Mouse (Mus musculus) heart, embryonic 13.5 days (tissue): ENCODE measurements around the gene Ppil3. TPM values are rescaled to one million over a fixed set of nuclear protein-coding genes. Genes with fewer than 3 reads are reported as not detected.
A peak's percentile ranks its signal among the peaks of the same experiment; 100 is the strongest.

Experiments used
- ATAC-seq: fragments of 200-750 bp; cut with Nextera tagmentation; 2 replicates; pipeline ENCODE4 v1.8.0; 2017; ENCODE audit warnings: moderate TSS enrichment; ENCODE audit not compliant: insufficient number of reproducible peaks, low FRiP score, low TSS enrichment; ENCODE audit errors: extremely low read depth
- H3K27ac ChIP-seq: fragments of 300-500 bp; sonication (generic); replicated peaks from 2 replicates; pipeline ENCODE4 v1.5.1; 2015; ENCODE audit warnings: moderate library complexity, mild to moderate bottlenecking, inconsistent platforms
- H3K27me3 ChIP-seq: fragments of 300-500 bp; sonication (generic); replicated peaks from 2 replicates; pipeline ENCODE4 v1.6.1; 2015; ENCODE audit warnings: mild to moderate bottlenecking, inconsistent platforms
- H3K36me3 ChIP-seq: fragments of 300-500 bp; sonication (generic); 2 replicates; pipeline ENCODE4 v1.6.1; 2015; ENCODE audit warnings: mild to moderate bottlenecking, inconsistent platforms
- H3K4me1 ChIP-seq: fragments of 300-500 bp; sonication (generic); 2 replicates; pipeline ENCODE4 v1.6.1; 2015; ENCODE audit warnings: inconsistent platforms
- H3K4me2 ChIP-seq: fragments of 300-500 bp; sonication (generic); 2 replicates; pipeline ENCODE4 v1.6.1; 2015; ENCODE audit warnings: inconsistent platforms, mild to moderate bottlenecking, moderate library complexity
- H3K4me3 ChIP-seq: fragments of 300-500 bp; sonication (generic); 2 replicates; pipeline ENCODE4 v1.5.1; 2015; ENCODE audit warnings: moderate library complexity, mild to moderate bottlenecking, inconsistent platforms
- H3K9ac ChIP-seq: fragments of 300-500 bp; sonication (generic); 2 replicates; pipeline ENCODE4 v1.6.1; 2015; ENCODE audit warnings: inconsistent platforms, mild to moderate bottlenecking, moderate library complexity
- H3K9me3 ChIP-seq: fragments of 300-500 bp; sonication (generic); 2 replicates; pipeline ENCODE4 v1.6.1; 2016; ENCODE audit warnings: inconsistent platforms
- WGBS: fragments of 180-500 bp; shearing (Covaris S2); methylation state at CpG from one replicate; pipeline ENCODE4 v1.1.7; 2015; ENCODE audit warnings: mixed read lengths; 5-methylcytosine and 5-hydroxymethylcytosine counted together
- polyA plus RNA-seq: library from polyadenylated mRNA; unstranded; fragments of >200 nt; fragmentation: Nextera tagmentation; extraction: Ambion mirVana; gene quantifications from 2 replicates; pipeline ENCODE4 v1.2.1, GENCODE M21; 2015

Ppil3 gene
- polyA plus RNA-seq, 1 experiment from 2014 or later = 30.9 TPM

DNA sequence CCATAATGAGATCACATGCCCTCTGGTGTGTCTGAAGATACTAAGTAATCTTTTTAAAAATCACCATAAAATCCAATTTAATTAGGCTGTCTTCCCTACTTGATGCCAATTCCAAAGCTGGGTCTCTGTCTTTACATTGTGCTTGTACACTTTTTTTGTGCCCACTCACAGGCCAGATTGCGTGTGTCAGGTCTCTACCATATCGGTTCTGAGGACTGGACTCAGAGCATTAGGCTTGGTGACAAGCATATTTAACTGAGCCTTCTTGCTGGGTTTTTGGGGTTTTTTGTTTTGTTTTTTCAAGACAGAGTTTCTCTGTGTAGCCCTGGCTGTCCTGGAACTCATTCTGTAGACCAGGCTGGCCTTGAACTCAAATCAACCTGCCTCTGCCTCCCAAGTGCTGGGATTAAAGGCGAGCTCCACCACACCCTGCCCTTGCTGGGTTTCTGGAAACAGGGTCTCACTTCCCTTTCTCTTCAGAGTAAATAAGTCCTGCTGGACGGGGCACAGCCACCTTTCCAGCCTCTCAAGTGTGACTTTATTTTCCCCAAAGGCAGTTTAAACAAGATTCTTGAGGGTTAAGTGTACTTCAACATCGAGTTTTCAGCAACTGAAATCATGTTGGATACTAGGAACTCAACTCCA is 35.6 kb downstream of the Ppil3 start:
- H3K36me3 ChIP-seq = peaks cover 84% of the 10 kb centered on the region
- H3K27ac ChIP-seq = no peak overlapping the region; the same call in 1 of the 2 replicates
- H3K4me1 ChIP-seq = no peaks in the 10 kb centered on the region
- no peak overlapping the region for H3K4me2 ChIP-seq
- ATAC-seq = no peak
- WGBS = 77% methylated on average over 5 of the region's 5 CpGs
- no peak overlapping the region for H3K9ac ChIP-seq
- H3K27me3 ChIP-seq = no peaks in the 10 kb centered on the region
- no peak overlapping the region for H3K4me3 ChIP-seq
- no peaks in the 10 kb centered on the region for H3K9me3 ChIP-seq

DNA sequence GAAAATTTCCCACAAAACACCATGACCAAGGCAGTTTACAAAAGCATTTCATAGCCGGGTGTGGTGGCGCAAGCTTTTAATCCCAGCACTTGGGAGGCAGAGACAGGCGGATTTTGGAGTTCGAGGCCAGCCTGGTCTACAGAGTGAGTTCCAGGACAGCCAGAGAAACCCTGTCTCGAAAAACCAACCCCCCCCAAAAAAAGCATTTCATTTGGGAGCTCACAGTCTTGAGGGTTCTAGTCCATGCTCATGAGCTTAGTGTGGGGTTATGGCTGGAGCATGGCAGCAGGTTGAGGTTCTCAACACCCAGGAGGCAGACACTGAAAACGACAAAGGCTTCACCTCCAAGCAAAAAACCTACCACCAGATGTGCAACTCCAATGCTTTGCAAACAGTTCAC is 37.1 kb downstream of the Ppil3 start:
- Histone ChIP-seq H3K27ac (no peak overlapping the region), H3K4me3 (no peak overlapping the region), H3K27me3 (no peaks in the 10 kb centered on the region), H3K9me3 (no peaks in the 10 kb centered on the region), H3K9ac (no peak overlapping the region), H3K36me3 (peaks cover 84% of the 10 kb centered on the region), H3K4me2 (no peak overlapping the region), H3K4me1 (no peaks in the 10 kb centered on the region)
- ATAC-seq = no peak
- WGBS = 87% methylated on average over 6 of the region's 6 CpGs

DNA sequence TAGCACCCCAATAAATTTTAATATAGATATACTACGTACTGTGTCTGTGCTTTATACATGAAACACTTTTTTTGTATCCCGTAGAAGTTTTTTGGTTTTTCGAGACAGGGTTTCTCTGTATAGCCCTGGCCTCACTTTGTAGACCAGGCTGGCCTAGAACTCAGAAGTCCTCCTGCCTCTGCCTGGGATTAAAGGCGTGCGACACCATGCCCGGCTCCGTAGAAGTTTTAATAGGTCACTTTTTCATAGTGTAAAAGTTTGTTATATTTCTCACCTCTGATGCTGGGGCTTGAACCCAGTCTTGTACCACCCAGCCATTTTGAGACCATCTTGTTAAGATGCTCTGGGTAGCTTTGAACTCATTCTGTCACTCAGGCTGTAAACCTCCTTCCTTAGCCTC is 38.0 kb downstream of the Ppil3 start:
- no peak overlapping the region for H3K4me2 ChIP-seq
- H3K27ac ChIP-seq = no peak overlapping the region
- H3K27me3 ChIP-seq = no peaks in the 10 kb centered on the region
- WGBS = 96% methylated on average over 7 of the region's 7 CpGs
- no peak overlapping the region for H3K9ac ChIP-seq
- H3K36me3 ChIP-seq = peaks cover 84% of the 10 kb centered on the region
- no peaks in the 10 kb centered on the region for H3K4me1 ChIP-seq
- ATAC-seq = no peak
- H3K9me3 ChIP-seq = no peaks in the 10 kb centered on the region
- no peak overlapping the region for H3K4me3 ChIP-seq

- Histone ChIP-seq H3K4me1 (no peaks in the 10 kb centered on the region), H3K27ac (no peak overlapping the region), H3K4me2 (no peak overlapping the region), H3K27me3 (no peaks in the 10 kb centered on the region), H3K36me3 (peaks cover 87% of the 10 kb centered on the region), H3K9me3 (no peaks in the 10 kb centered on the region), H3K4me3 (no peak overlapping the region), H3K9ac (no peak overlapping the region)
- ATAC-seq = no peak
- 89% methylated on average over 5 of the region's 5 CpGs for WGBS
Measured at GRCm38 (mm10) chr1:58403745-58404144, 41.5 kb downstream of the Ppil3 start.

DNA sequence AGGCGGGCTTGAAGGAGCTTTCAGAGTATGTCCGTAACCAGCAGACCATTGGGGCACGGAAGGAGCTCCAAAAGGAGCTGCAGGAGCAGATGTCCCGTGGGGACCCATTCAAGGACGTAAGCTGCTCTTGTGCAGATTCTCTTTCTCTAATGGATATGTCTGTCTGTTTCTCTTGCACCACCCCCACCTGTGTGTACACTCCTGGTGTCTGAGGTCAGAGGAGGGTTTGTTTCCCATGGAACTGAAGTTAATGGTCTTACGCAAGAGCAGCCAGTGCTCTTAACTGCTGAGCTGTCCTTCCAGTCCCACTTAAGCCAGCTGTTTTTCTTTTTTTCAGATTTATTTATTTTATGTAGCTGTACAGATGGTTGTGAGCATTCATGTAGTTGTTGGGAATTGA is 43.9 kb downstream of the Ppil3 start:
- 94% methylated on average over 6 of the region's 6 CpGs for WGBS
- Histone ChIP-seq H3K27me3 (no peaks in the 10 kb centered on the region), H3K9ac (no peak overlapping the region), H3K4me1 (no peaks in the 10 kb centered on the region), H3K4me3 (no peak overlapping the region), H3K36me3 (peaks cover 96% of the 10 kb centered on the region), H3K27ac (no peak overlapping the region), H3K9me3 (no peaks in the 10 kb centered on the region), H3K4me2 (no peak overlapping the region)
- no peak for ATAC-seq

GRCm38 (mm10) chr1:58397731-58398130 is 47.6 kb downstream of the Ppil3 start:
- ATAC-seq = no peak
- H3K9me3 ChIP-seq = no peaks in the 10 kb centered on the region
- no peaks in the 10 kb centered on the region for H3K27me3 ChIP-seq
- no peak overlapping the region for H3K4me3 ChIP-seq
- H3K9ac ChIP-seq = no peak overlapping the region
- WGBS = 92% methylated on average over 6 of the region's 6 CpGs
- no peak overlapping the region for H3K4me2 ChIP-seq
- peaks cover 14% of the 10 kb centered on the region for H3K4me1 ChIP-seq
- peaks cover 82% of the 10 kb centered on the region for H3K36me3 ChIP-seq
- H3K27ac ChIP-seq = no peak overlapping the region

- Histone ChIP-seq H3K27ac (no peak overlapping the region), H3K4me3 (no peak overlapping the region), H3K27me3 (no peaks in the 10 kb centered on the region), H3K9me3 (no peaks in the 10 kb centered on the region), H3K9ac (no peak overlapping the region), H3K4me2 (no peak overlapping the region), H3K4me1 (peaks cover 22% of the 10 kb centered on the region), H3K36me3 (peaks cover 66% of the 10 kb centered on the region)
- no peak for ATAC-seq
- 97% methylated on average over 1 of the region's 1 CpGs for WGBS
Measured at GRCm38 (mm10) chr1:58396179-58396578, 49.1 kb downstream of the Ppil3 start.

DNA sequence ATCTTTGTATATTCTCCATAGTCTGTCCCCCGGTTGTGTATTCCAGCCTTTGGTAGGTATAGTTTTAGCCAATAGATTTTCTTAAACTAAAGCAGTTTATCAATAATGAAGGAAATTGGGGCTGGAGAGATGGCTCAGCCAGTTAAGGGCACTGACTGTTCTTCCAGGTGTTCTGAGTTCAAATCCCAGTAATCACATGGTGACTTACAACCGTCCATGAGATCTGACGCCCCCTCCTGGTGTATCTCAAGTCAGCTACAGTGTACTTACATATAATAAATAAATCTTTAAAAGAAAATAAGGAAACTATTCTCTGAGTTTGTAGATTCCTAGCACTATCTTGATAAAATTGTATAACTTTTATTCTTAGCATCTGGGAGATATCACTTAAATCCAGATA is 49.9 kb downstream of the Ppil3 start:
- Histone ChIP-seq H3K27ac (no peak overlapping the region), H3K36me3 (peaks cover 58% of the 10 kb centered on the region), H3K9ac (no peak overlapping the region), H3K27me3 (no peaks in the 10 kb centered on the region), H3K9me3 (no peaks in the 10 kb centered on the region), H3K4me2 (no peak overlapping the region), H3K4me3 (no peak overlapping the region), H3K4me1 (peaks cover 24% of the 10 kb centered on the region)
- WGBS = 81% methylated on average over 3 of the region's 3 CpGs
- no peak for ATAC-seq

DNA sequence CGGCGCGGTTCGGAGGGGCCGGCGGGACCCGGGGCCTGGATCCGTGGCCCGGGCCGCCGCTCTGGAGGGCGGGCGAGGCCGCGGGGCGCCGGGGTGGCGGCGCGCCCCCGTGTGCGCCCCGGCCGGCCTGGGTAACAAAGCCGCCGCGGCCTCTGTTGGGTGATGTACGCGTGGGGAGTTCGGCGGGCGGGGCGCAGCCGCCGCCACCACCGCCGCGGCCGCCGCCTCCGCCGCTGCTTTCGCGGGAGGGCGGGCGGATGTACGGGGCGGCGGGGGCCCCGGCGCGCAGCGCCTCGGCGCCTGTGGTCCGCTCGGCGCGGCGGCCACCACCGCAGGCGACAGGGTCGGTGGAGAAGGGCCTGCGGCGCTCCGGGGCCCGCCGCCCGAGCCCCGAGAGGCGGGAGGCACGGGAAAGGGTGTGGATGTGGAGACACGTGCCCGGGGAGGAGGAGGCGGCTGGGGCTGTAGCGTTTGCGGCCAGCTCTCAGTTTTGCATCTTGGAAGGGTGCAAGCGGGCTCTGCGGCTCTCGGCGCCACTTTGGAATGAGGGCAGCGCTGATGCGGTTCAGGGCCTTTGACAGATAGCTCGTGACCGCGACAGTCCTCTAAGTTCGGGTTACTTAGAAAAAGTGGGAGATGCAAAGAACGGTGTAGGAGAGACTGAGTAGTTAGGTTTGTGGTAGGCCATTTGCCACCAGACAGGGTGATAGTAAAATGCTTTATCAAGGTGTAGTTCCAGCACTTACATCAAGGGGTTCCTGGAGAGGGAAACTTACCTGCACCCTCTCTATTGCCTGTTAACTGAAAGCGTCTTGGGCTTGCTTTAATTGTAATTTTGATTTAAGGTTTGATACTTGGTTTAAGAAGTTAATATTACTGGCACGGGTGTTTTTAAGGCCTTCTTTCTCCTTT is 51.7 kb downstream of the Ppil3 start:
- Histone ChIP-seq H3K36me3 (peaks cover 41% of the 10 kb centered on the region), H3K4me1 (peaks cover 24% of the 10 kb centered on the region), H3K27me3 (no peaks in the 10 kb centered on the region), H3K4me2 (peak overlapping the region; percentile 78), H3K27ac (peak overlapping the region; percentile 98), H3K4me3 (peak overlapping the region; percentile 89), H3K9me3 (no peaks in the 10 kb centered on the region), H3K9ac (peak overlapping the region; percentile 97)
- peak; percentile 43 for ATAC-seq
- under 1% methylated on average over 77 of the region's 90 CpGs for WGBS

DNA sequence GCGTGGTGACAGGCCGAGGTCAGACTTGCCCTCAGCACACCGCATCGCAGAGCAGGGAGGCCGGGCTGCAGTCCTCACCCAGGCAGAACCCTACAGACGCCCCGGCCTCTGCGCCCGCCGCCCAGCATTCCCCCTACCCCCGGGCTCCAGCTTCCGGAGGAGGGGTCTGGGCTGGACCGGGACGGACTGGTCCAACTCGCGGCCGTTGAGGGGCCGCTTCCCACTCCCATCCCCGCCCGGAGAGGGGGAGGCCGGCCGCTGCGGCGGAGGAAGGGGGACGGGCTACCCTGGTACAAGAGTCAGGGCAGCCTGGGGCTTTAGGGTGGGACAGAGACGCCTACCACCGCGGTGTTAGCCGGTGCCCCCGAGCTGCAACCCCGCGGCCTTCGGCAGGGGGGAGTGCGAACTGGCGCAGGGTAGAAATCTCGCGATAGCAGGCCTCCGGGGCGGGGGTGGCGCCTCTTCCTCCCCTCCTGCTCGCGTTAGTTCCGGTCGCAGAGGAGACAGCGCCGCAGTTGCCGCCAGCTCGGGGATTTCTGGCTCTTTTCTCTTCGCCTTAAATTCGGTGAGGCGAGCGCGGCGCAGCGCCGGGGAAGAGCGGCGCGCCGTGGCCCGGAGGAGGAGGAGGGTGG is 52.5 kb downstream of the Ppil3 start, which contains the start of gene Bzw1:
Bzw1 (plus strand) TSS at position 247 of the 632 bp plus-strand sequence.
- Histone ChIP-seq H3K4me1 (peaks cover 24% of the 10 kb centered on the region), H3K27me3 (no peaks in the 10 kb centered on the region), H3K9ac (peak within 1 kb of the TSS; percentile 97), H3K4me2 (peak within 1 kb of the TSS; percentile 78), H3K27ac (peak within 1 kb of the TSS; percentile 98), H3K4me3 (peak within 1 kb of the TSS; percentile 89), H3K36me3 (peaks cover 33% of the 10 kb centered on the region), H3K9me3 (no peaks in the 10 kb centered on the region)
- WGBS = under 1% methylated on average over 51 of the region's 61 CpGs
- ATAC-seq = peak; percentile 88

GRCm38 (mm10) chr1:58392268-58392651 is 53.0 kb downstream of the Ppil3 start:
- H3K9me3 ChIP-seq = no peaks in the 10 kb centered on the region
- H3K27ac ChIP-seq = peak overlapping the region; percentile 98
- H3K36me3 ChIP-seq = peaks cover 28% of the 10 kb centered on the region
- peak overlapping the region; percentile 97 for H3K9ac ChIP-seq
- H3K4me2 ChIP-seq = peak overlapping the region; percentile 78
- WGBS = under 1% methylated on average over 16 of the region's 16 CpGs
- no peaks in the 10 kb centered on the region for H3K27me3 ChIP-seq
- ATAC-seq = no peak
- peak overlapping the region; percentile 89 for H3K4me3 ChIP-seq
- H3K4me1 ChIP-seq = peaks cover 24% of the 10 kb centered on the region
